ENCODE assay signal across 8 mouse cellular contexts in genomic region chr8:124949209-124950068, GRCm38 (mm10). TPM values are rescaled to one million over a fixed set of nuclear protein-coding genes. Genes with fewer than 3 reads are reported as not detected.
DNase-seq lines count a peak whose midpoint lies in the region; ATAC-seq lines count a peak whose summit lies in the region.

Gene Egln1 (minus strand): TSS chr8:124949324.

- peak; percentile 73 for ATAC-seq in hindbrain, embryonic 13.5 days (ENCODE audit: low FRiP score)

- WGBS in hindbrain, embryonic 13.5 days: under 1% methylated on average over 50 of the region's 98 CpGs

- H3K4me1 ChIP-seq in hindbrain, embryonic 13.5 days (replicated peaks): peaks cover 46% of the 10 kb centered on the region

- no peaks in the 10 kb centered on the region for H3K27me3 ChIP-seq in hindbrain, embryonic 13.5 days

- H3K9me3 ChIP-seq in hindbrain, embryonic 13.5 days: no peaks in the 10 kb centered on the region

- H3K27ac ChIP-seq in hindbrain, embryonic 13.5 days: peak within 1 kb of the TSS; percentile 99

- H3K9ac ChIP-seq in hindbrain, embryonic 13.5 days: peak within 1 kb of the TSS; percentile 98

- peak; percentile 68 for DNase-seq in T-cell, adult 2 months (ENCODE audit: low spot score)
- DNase-seq in cerebellum, postnatal 14 days: peak; percentile 75 to 85
- DNase-seq in frontal cortex, postnatal 25 days (ENCODE audit: low spot score in 2 of 2): peak; percentile 43 to 44
- DNase-seq in left cerebral cortex, adult 11 months (ENCODE audit: low spot score): peak; percentile 70
- peak; percentile 86 to 94 for DNase-seq in lung, postnatal 4 days
- DNase-seq in right cerebral cortex, adult 18-20 months: peak; percentile 82
- peak; percentile 84 for DNase-seq in urinary bladder, postnatal 14 days (ENCODE audit: low spot score)

- peak within 1 kb of the TSS; percentile 83 for H3K4me2 ChIP-seq in hindbrain, embryonic 13.5 days

- H3K36me3 ChIP-seq in hindbrain, embryonic 13.5 days: no peaks in the 10 kb centered on the region

- peak within 1 kb of the TSS; percentile 96 for H3K4me3 ChIP-seq in hindbrain, embryonic 13.5 days

RNA-seq across cellular contexts. Expression of gene Egln1, which starts in this region (rescaled TPM):
- 16.9 and 17.2 TPM in 2 replicates for polyA plus RNA-seq in hindbrain, embryonic 13.5 days (2015; fragmentation: Nextera tagmentation; extraction: Ambion mirVana)

Comparison
In these comparisons a context has a peak if more than half of its experiments do, and no peak if none do; other contexts are left out.
1. Peak in every context shown above with its lines: DNase-seq, ATAC-seq, H3K4me3 ChIP-seq and H3K27ac ChIP-seq.